Mouse (Mus musculus): ENCODE data around the gene Gga3.

GRCm38 (mm10) chr11:115606733-115607132, 2.9 kb upstream of the Gga3 start:
- no peak for TF ChIP-seq EP300 (IDR thresholded peaks at IDR 0.05)
- TF ChIP-seq CTCF (IDR thresholded peaks at IDR 0.05): no peak

Data from lung, postnatal 0 days (tissue).